Mouse (Mus musculus): Measurements from ENCODE around the gene Elk3. TPM values are rescaled to one million over a fixed set of nuclear protein-coding genes. Genes with fewer than 3 reads are reported as not detected.
A peak's percentile ranks its signal among the peaks of the same experiment; 100 is the strongest.

Elk3 gene
- polyA plus RNA-seq, 1 experiment from 2014 or later = 11.3 TPM

GRCm38 (mm10) chr10:93327187-93327586, 16.3 kb upstream of the Elk3 start:
- no peak for DNase-seq (ENCODE audit: low spot score)
- no peak for ATAC-seq (ENCODE audit: low FRiP score, low TSS enrichment)

DNA sequence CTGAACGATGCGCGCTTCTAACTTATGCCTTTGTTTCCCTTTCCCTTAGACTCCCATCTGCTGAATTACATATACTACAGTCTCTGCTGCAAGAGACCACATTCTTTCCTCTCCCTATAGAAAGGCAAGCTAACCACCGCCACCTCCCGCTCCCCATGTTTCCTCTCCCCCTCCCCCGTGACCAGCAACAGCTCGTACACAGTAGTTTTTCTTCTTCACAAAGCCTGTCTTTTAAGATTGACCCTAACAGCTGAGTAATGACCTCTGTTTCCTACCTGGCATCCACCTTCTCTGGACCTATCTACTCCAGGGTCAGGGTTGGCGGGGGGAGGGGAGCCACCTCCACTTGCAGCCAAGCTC, 15.8 kb upstream of the Elk3 start:
- TF ChIP-seq EP300 (optimal IDR thresholded peaks at IDR 0.05) = no peak
- TF ChIP-seq CTCF (IDR thresholded peaks at IDR 0.05; ENCODE audit: low read depth) = no peak
- no peak overlapping the region for H3K4me2 ChIP-seq (replicated peaks; ENCODE audit: low read depth)
- H3K27me3 ChIP-seq (ENCODE audit: control insufficient read depth, insufficient read depth, low read length) = no peaks in the 10 kb centered on the region
- H3K27ac ChIP-seq (replicated peaks) = no peak overlapping the region
- no peaks in the 10 kb centered on the region for H3K36me3 ChIP-seq (ENCODE audit: control insufficient read depth, insufficient read depth, low read length)
- ATAC-seq (ENCODE audit: low FRiP score, low TSS enrichment) (no peak), DNase-seq (ENCODE audit: low spot score) (no peak)
- H3K4me1 ChIP-seq (replicated peaks; ENCODE audit: control insufficient read depth, insufficient read depth) = no peaks in the 10 kb centered on the region
- H3K9ac ChIP-seq (ENCODE audit: low read length) = no peak overlapping the region
- no peaks in the 10 kb centered on the region for H3K9me3 ChIP-seq (ENCODE audit: control insufficient read depth, low read length)
- WGBS = 81% methylated on average over 8 of the region's 8 CpGs
- no peak overlapping the region for H3K4me3 ChIP-seq (ENCODE audit: low read depth, low read length)

More at GRCm38 (mm10) chr10:93327187-93327586, 16.3 kb upstream of the Elk3 start:
- H3K9me3 ChIP-seq (ENCODE audit: control insufficient read depth, low read length) = no peaks in the 10 kb centered on the region
- no peak overlapping the region for H3K9ac ChIP-seq (ENCODE audit: low read length)
- H3K4me3 ChIP-seq (ENCODE audit: low read depth, low read length) = no peak overlapping the region
- no peaks in the 10 kb centered on the region for H3K4me1 ChIP-seq (replicated peaks; ENCODE audit: control insufficient read depth, insufficient read depth)
- no peak overlapping the region for H3K27ac ChIP-seq (replicated peaks)
- H3K36me3 ChIP-seq (ENCODE audit: control insufficient read depth, insufficient read depth, low read length) = no peaks in the 10 kb centered on the region
- TF ChIP-seq CTCF (IDR thresholded peaks at IDR 0.05; ENCODE audit: low read depth) (no peak), EP300 (optimal IDR thresholded peaks at IDR 0.05) (no peak)
- no peaks in the 10 kb centered on the region for H3K27me3 ChIP-seq (ENCODE audit: control insufficient read depth, insufficient read depth, low read length)
- no peak overlapping the region for H3K4me2 ChIP-seq (replicated peaks; ENCODE audit: low read depth)
- 66% methylated on average over 6 of the region's 6 CpGs for WGBS

- TF ChIP-seq CTCF (IDR thresholded peaks at IDR 0.05; ENCODE audit: low read depth) = no peak
- no peak for TF ChIP-seq EP300 (optimal IDR thresholded peaks at IDR 0.05)
- WGBS = 55% methylated on average over 12 of the region's 12 CpGs
- no peak overlapping the region for H3K4me2 ChIP-seq (replicated peaks; ENCODE audit: low read depth)
- no peaks in the 10 kb centered on the region for H3K27me3 ChIP-seq (ENCODE audit: control insufficient read depth, insufficient read depth, low read length)
- H3K4me1 ChIP-seq (replicated peaks; ENCODE audit: control insufficient read depth, insufficient read depth) = no peaks in the 10 kb centered on the region
- H3K9me3 ChIP-seq (ENCODE audit: control insufficient read depth, low read length) = no peaks in the 10 kb centered on the region
- H3K36me3 ChIP-seq (ENCODE audit: control insufficient read depth, insufficient read depth, low read length) = no peaks in the 10 kb centered on the region
- DNase-seq (ENCODE audit: low spot score) = peak; percentile 45
- H3K4me3 ChIP-seq (ENCODE audit: low read depth, low read length) = no peak overlapping the region
- ATAC-seq (ENCODE audit: low FRiP score, low TSS enrichment) = peak; percentile 75; the same call in 1 of the 2 replicates
- H3K27ac ChIP-seq (replicated peaks) = no peak overlapping the region
- no peak overlapping the region for H3K9ac ChIP-seq (ENCODE audit: low read length)
These were observed 15.1 kb upstream of the Elk3 start for GRCm38 (mm10) chr10:93325804-93326740.

- TF ChIP-seq CTCF (IDR thresholded peaks at IDR 0.05; ENCODE audit: low read depth) (no peak), EP300 (optimal IDR thresholded peaks at IDR 0.05) (no peak)
- Histone ChIP-seq H3K27ac (replicated peaks) (no peak overlapping the region), H3K4me3 (ENCODE audit: low read depth, low read length) (no peak overlapping the region), H3K9me3 (ENCODE audit: control insufficient read depth, low read length) (no peaks in the 10 kb centered on the region), H3K4me2 (replicated peaks; ENCODE audit: low read depth) (no peak overlapping the region), H3K36me3 (ENCODE audit: control insufficient read depth, insufficient read depth, low read length) (no peaks in the 10 kb centered on the region), H3K27me3 (ENCODE audit: control insufficient read depth, insufficient read depth, low read length) (no peaks in the 10 kb centered on the region), H3K9ac (ENCODE audit: low read length) (no peak overlapping the region), H3K4me1 (replicated peaks; ENCODE audit: control insufficient read depth, insufficient read depth) (no peaks in the 10 kb centered on the region)
- DNase-seq (ENCODE audit: low spot score) = no peak
- no peak for ATAC-seq (ENCODE audit: low FRiP score, low TSS enrichment)
- WGBS = 54% methylated on average over 3 of the region's 3 CpGs
These were observed 14.4 kb upstream of the Elk3 start for GRCm38 (mm10) chr10:93325369-93325768.

- H3K27ac ChIP-seq (replicated peaks) = no peak overlapping the region
- H3K36me3 ChIP-seq (ENCODE audit: control insufficient read depth, insufficient read depth, low read length) = no peaks in the 10 kb centered on the region
- 94% methylated on average over 2 of the region's 2 CpGs for WGBS
- TF ChIP-seq EP300 (optimal IDR thresholded peaks at IDR 0.05) = no peak
- TF ChIP-seq CTCF (IDR thresholded peaks at IDR 0.05; ENCODE audit: low read depth) = no peak
- H3K4me1 ChIP-seq (replicated peaks; ENCODE audit: control insufficient read depth, insufficient read depth) = no peaks in the 10 kb centered on the region
- no peak overlapping the region for H3K4me3 ChIP-seq (ENCODE audit: low read depth, low read length)
- no peak for ATAC-seq (ENCODE audit: low FRiP score, low TSS enrichment)
- DNase-seq (ENCODE audit: low spot score) = no peak
- H3K9ac ChIP-seq (ENCODE audit: low read length) = no peak overlapping the region
- no peaks in the 10 kb centered on the region for H3K9me3 ChIP-seq (ENCODE audit: control insufficient read depth, low read length)
- H3K27me3 ChIP-seq (ENCODE audit: control insufficient read depth, insufficient read depth, low read length) = no peaks in the 10 kb centered on the region
- H3K4me2 ChIP-seq (replicated peaks; ENCODE audit: low read depth) = no peak overlapping the region
These were observed 13.5 kb upstream of the Elk3 start for GRCm38 (mm10) chr10:93324438-93324837.

DNA sequence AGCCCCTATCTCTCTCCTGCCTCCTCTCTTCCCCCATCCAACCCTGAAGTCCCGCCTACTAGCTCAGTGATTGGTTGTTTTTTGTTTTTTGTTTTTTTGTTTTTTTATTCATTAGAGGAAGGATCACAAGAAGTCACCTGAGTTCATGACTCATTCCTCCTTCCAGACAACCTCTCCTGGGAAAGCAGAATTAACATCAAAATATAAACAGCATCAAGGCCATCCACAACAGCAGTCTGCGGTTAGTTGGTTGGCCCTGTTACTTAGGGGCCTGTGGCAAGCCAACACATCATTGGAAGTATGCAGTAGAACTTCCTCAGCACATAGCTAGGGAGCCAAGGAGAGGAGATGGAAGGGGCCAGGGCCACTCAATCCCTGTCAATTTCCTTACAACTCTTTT, 12.7 kb upstream of the Elk3 start:
- H3K4me2 ChIP-seq (replicated peaks; ENCODE audit: low read depth) = no peak overlapping the region
- ATAC-seq (ENCODE audit: low FRiP score, low TSS enrichment) (no peak), DNase-seq (ENCODE audit: low spot score) (no peak)
- no peaks in the 10 kb centered on the region for H3K4me1 ChIP-seq (replicated peaks; ENCODE audit: control insufficient read depth, insufficient read depth)
- no peak overlapping the region for H3K27ac ChIP-seq (replicated peaks)
- TF ChIP-seq EP300 (optimal IDR thresholded peaks at IDR 0.05) = no peak
- TF ChIP-seq CTCF (IDR thresholded peaks at IDR 0.05; ENCODE audit: low read depth) = no peak
- no peaks in the 10 kb centered on the region for H3K36me3 ChIP-seq (ENCODE audit: control insufficient read depth, insufficient read depth, low read length)
- no peaks in the 10 kb centered on the region for H3K9me3 ChIP-seq (ENCODE audit: control insufficient read depth, low read length)
- H3K4me3 ChIP-seq (ENCODE audit: low read depth, low read length) = no peak overlapping the region
- WGBS = 97% methylated on average over 2 of the region's 2 CpGs
- no peaks in the 10 kb centered on the region for H3K27me3 ChIP-seq (ENCODE audit: control insufficient read depth, insufficient read depth, low read length)
- H3K9ac ChIP-seq (ENCODE audit: low read length) = no peak overlapping the region
